Mouse (Mus musculus) gastrocnemius, adult 18-20 months (tissue): Measurements from ENCODE around the gene Slpi. TPM values are rescaled to one million over a fixed set of nuclear protein-coding genes. Genes with fewer than 3 reads are reported as not detected.
A peak's percentile ranks its signal among the peaks of the same experiment; 100 is the strongest.

Experiments
- DNase-seq: peaks from one replicate; pipeline ENCODE4 v3.0.0; 2021; ENCODE audit warnings: low spot score
- long read RNA-seq, 2 experiments: library from polyadenylated mRNA; stranded (forward); transcript quantifications; one replicate each; pipeline ENCODE4 v2.0.0; 2021
- total RNA-seq, 2 experiments: library from RNA; stranded (reverse); gene quantifications; 2 replicates each; pipeline ENCODE4 v1.2.3; 2021

Gene Slpi
- under 1 TPM in 1 of 2 experiments, not detected in 1; 0.73 TPM for total RNA-seq
- long read RNA-seq, experiment 1 = 0 reads
- long read RNA-seq, experiment 2, partial matches to known transcripts = 0 of 2 reads
- long read RNA-seq, experiment 2, other reads (novel, unspliced or antisense) = 0 of 2 reads

DNA sequence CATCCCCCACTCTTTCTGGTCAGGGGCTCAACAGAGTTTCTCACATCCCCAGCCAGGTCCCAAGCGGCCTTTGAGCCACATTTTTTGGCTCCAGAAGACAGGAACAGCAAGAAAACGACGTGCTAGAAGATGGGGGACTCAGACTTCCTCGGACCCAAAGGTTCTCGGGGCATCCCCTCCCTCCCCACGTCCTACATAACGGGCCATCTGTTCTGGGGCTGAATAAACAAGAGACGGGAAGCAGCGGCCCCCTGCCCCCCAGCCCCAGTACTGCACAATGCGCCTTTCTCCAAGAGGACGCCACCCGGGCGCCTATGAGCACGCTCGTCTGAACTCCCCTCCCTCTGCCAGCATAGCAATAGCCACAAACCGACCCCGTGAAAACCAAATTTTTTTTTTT is at the start of gene Slpi:
Gene Slpi, minus strand, starts transcription at position 76 of the 400 bp plus-strand sequence.
- DNase-seq = no peak

DNA sequence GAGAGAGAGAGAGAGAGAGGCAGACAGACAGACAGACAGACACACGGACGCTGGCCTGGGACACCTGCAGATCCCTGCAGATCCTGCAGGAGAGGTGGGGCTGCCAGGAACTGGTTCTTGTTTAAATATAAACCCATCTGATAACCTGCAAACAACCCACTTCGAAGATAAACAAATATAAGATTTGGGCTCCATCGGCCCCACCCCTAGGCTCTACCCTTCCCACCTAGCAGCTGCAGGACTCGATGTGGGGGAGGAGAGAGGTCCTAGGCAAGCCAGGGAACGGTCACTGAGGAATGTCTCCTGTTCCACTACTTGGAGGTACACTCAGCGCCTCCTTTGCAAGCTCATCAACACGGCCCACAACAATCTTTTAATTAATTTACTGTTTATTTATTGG is 49.4 kb upstream of the Slpi start:
- no peak for DNase-seq

DNA sequence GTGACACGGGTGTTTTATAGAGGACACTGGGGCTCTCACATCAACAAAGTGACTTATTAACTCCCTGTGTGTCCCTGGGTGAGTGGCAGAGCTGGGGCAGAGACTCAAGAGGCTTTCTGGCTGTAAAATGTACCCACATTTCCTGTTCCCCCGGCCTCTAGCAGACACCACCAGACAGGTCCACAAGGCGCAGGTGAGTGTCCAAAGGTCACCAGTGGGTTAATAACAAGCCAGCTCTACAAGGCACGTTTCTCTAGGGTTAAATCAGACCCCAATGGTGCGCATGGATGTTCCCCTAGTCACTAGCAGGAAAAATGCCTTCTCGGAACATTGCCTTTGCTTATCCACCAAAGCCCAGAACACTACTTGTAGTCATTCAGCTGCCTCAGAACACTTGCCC is 48.8 kb upstream of the Slpi start:
- no peak for DNase-seq

DNA sequence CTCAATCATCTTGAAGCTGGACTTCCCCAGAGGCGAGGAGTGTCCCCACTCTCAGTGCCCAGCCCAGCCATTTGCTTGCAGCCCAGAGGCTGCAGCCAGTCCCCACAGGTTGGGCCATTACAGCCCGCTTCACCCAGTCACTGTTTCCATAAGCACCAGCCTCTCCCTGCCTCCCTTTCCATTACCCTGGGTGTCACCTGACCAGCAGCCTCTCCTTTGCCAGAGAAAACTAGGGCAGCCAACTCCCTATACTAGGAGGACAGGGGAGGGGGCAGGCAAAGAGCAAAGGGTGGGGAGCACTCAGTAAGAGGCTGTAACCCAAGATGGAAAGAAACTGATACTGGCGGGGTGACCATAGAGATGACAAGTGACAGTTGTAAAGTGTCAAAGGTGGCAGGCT is 48.1 kb upstream of the Slpi start:
- DNase-seq = peak; percentile 85

DNA sequence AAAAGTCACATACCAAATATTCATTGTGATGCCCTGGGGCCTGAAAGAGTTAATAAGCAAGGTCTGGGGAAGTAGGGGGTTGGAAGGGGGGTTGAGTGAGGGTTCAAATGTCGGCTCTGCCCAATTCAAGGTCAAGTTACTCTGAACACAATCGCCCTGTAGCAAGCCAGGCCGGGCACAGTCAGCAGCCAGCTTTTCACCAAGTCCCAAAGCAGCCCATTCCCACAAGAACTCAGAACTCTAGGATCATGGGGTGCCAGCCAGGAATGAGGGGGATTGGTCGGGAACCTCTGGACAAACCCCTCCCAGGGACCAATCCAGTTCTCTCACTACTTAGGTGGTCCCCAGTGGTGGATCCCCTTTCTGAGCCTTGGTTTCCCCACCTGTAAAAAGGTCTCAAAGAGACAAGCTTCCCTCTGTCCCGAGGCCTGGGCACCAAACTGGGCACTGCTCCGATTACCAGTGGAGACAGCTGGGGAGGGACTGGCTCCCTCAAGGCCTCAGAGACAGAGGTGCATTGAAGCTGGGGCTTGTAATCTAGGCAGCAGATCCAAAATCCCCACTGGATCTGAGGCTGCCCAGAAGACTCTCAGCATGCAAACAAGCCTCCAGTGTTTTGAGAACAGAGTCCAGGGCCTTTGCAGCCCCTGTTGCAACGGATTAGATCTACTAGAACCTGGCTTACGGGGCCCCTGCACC is 47.5 kb upstream of the Slpi start:
- no peak for DNase-seq

DNA sequence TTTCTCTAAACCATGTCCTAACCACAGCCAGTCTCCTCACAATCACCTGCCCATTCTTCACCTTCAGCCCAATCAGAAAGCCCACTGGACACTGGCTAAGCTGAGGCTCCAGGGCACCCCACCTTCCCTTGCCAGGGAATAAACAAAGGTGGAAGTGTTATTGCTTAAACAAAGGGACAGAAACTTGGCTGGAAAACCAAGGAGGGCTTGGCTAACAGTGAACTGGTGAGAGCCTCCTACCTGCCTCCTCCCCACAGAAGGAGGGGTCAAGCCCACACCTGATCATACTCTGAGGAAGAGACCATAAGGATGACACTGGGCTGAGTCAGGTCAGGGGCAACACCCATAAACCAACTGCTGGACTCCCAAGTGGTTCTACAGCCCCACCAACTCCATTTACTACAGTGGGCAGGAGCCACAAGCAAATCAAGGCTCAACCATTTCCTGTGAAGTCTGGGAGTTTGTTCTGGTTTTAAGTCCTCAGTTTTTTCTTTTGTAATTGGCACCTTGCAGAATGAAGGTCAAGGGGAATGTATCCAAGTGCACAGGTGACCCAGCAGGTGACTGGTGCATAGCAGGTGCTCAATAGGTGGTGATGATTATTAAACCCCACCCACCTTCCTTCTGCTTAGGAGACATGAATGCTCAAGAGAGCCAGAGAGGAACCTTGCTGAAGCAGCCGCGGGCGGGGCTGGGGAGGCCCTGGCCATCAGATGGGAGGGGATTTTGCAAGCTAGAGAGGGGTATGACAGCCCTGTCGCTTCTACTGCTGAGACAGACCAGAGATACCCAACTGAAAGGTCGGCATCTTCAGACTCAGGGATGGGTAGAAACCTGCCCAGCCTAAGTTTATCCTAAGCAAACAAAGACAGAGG is 46.6 kb upstream of the Slpi start:
- no peak for DNase-seq

DNA sequence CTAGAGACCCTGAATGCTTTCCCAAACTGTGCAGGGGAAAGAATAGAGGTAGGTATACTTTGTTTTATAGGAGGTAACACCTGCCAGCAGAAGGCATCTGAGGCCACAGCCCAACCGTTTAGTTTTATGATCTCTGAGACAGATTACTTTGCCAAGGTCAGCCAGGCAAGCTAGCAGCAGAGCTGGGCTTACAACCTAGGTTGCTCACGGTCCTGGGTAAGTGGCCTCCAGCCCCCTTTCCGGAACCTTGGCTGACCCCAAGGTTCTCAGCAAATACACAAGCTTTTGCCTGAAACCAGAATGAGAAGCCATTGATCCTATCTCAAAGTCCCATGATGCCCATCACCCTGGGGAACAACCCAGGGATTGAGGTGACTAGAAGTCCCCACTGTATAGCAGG is 45.8 kb upstream of the Slpi start:
- DNase-seq = no peak

DNA sequence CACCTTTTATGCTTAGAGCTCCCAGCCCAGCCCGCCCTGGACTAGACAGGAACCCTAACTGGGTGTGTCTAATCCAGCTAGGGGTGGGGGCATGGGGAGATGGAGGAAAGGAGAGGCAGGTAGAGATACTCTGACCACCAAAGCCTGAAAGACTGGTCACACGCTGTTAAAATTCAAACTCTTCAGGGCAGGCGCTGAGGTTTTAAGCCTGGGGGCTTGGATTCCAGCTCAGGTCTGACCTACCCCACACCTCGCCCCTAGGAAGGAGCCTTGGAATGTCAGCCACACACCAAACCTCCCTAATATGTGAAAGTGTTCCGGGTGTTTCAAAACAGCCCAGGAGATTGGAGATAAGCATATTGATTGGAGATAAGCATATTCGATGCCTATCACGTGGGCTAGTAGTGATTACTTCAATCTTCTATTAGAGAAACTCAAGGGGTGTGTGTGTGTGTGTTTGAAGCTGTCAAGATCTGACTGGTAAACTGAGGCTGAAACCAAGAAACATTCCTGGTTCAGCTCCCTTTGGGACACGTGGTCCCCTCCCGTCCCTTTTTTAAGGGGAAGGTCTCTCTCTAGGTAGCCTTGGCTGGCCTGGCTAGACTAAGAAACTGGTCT is 44.5 kb upstream of the Slpi start:
- no peak for DNase-seq

DNA sequence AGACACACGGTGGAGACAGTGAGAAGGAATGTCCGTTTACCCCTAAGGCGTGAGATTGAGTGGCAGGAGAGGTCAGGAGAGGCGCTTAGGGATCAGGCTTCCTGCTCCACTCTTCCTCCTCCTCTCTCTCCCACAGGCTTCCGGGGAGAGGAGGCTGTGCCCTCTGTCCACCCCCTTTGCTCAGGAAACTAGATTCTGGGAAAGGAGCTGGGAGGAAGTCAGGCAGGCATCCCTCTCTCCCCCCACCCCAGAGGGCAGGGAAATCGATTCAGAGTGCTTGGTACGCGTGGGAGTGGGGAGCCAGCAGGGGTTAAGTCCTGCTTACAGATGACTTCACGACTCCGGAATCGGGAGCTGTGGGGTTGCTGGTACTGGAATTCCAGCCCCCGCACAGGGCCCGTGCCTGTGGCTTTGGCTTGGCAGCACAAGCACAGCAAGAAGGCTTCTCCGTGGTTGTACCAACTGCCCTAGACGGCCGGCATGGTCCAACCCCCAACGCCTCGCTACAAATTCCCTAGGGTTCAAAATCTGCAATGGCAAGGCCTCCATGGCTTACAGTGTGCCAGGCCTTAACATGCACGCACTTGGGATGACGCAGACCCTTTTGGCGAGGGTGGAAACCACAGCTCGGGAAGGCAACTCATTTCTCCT is 43.8 kb upstream of the Slpi start:
- DNase-seq = peak; percentile 66

DNA sequence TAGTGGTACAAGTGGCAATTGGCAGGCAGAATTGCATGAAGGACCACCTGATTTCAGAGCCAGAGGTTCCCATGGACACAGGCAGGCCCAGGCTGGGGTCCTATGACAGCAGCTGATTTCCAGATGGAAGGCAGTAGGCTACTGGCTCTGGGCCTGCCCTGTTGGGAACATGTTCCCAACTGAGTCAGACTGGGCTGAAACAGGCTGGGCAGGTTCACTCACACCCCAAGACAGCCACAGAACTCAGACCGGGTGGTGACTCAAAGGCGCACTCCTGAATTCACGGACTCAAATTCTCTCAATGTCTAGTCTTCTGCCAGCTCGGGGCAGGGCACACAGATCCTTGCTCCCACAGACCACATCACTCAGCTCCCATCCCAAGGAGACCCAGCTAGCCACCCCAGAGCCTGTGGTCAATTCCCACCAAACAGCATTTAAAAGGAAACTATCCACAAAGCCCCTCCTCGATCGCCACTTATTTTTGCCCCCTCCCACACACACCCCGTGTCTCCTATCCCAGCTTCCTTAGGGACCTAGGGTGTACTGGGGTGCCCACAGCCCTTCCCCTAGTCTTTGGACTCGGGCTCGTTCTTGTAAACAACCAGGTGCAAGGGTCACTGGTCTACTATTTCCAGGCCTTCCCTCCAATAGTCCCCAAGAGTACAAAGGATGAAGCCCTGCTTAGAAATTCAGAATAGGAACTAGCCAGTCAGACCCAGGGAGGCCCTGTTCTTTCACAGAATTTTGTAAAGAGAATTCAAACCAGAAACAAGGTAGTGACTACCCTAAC is 43.0 kb upstream of the Slpi start:
- no peak for DNase-seq

DNA sequence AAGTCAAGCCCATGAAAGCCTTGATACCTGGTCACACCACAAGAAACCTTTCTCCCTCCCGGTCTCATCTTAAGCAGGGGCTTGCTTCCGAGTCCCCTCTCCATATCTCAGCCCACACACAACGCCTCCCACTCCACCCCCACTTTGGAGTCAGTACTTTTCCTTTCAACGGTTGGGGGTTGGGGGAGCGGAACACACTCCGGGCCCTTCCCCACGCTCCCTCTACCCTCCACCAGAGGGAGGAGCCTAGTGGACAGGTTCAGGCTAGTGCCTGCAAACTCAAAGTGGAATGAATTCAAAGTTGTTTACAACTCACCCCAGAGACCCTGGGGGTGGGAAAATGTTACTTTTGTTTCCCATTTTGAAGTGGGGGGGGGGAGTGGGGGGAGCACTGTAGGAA is 41.8 kb upstream of the Slpi start:
- no peak for DNase-seq

DNA sequence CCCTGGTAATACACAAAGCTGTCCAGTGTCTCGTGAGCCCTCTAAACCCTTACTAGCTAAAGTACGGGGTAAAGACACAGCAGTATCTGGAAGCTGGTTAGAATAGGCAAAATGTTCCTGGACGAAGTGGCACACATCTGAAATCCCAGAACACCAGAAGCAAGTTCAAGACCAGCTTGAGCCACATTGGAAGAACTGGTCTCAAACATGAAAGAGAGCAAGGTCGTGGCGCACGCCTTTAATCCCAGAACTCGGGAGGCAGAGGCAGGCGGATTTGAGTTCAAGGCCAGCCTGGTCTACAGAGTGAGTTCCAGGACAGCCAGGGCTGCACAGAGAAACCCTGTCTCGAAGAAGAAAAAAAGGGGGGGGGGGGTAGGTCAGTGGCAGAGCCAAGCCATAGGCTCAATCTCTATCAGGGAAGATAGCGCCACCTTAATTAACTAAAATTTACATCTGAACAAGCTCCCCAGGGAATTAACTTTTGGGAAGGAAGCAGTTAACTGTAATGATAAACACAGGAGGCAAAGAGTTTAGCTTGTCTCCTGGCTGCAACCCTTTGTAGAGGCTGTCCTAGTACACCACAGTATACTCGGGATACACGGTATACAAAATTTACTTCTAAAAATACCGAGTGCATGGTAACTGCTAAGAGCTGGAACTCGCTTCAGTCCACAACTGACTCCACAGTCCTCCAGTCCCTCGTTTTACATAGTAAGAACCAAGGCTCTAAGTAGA is 41.2 kb upstream of the Slpi start:
- DNase-seq = no peak

DNA sequence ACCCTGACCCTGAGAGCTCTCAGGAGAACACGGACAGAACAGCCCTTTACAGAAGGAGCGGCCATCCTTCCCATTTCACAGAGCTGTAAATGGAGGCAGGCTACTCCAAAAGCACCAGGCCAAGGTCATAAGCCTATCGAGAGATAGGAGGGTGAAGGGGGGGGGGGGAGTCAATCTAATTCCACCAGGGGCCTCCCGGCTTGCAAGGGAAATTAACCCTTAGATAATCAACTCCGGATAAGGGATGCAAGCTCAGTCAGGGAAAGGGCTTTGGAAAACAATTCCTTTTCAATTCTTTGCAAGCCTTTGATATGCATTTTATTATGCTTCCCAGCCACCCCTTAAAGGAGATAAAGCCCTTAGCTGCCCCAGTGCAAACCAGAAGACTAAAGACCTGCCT is 39.6 kb upstream of the Slpi start:
- no peak for DNase-seq

DNA sequence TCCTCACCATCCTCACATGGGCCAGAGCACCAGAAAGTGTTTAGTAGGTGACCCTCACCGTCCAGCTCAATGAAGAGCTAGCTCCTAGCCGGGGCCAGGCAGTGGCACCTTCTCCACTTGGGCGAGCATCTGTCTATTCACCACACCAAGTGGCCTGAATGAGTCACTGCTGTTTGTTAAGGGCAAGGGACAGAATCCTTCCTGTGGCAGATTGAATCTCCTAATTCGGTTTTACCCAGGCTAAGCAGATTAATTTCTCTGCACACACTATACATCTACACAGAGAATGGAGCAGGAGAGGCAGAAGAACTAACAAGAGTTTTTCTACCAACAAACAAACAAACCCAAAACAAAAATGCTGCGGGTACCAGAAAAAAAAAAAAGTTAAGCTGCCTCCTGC is 38.1 kb upstream of the Slpi start:
- DNase-seq = no peak

DNA sequence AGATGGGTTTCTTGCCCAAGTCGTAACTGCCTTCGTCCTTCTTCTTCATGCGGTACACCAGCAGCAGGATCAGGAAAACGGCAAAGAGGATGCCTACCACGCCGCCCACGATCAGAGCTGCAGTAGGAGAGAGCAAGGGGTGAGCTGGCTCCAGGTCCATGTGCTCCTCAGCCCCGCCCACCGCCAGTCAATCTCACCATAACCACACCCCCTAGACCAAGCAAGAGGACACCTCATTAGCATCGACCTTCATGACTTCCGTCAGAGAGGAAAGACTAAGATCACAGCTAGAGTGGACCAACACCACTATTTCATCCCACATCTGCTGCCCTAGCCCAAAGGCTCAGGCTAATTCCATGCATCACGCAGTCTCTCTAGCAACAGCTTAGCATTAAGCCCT is 37.2 kb upstream of the Slpi start:
- DNase-seq = no peak

DNA sequence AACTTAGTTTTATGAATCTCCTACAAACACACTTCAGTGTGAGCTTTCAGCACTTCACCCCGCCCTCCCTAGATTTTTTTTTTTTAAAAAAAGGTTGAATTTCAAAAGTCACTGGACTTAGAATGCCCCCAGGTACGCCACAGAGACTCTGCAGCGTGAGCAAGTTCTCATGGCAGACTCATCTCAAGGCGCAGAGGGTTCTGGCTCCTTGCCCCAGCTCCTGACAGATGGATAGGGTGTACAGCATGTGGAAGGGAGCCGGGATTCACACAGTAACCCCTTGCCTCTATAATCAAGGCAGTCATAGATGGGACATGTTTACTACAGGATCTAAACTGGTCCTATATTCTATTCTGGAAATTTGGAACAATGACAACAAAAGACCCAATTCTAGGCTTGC is 36.5 kb upstream of the Slpi start:
- DNase-seq = peak; percentile 56

DNA sequence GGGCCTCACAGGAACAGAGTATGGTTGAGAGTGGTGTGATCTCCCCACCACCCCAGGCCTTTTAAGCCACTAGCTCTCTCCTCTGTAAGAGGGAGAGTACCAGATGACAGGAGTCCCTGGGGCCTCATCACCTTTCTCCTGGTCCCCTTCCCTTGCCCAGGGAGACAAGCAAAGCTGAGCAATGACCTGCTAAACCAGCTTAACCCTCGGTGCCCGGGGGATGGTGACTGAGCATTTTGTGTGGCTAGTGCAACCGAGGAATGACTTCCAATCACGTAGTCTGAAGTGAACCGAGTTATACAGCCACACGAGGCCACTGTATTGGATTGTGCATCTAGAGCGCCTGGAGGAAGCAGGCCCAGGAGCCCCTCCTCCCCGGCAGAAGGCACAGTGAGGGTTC is 35.5 kb upstream of the Slpi start:
- DNase-seq = no peak

DNA sequence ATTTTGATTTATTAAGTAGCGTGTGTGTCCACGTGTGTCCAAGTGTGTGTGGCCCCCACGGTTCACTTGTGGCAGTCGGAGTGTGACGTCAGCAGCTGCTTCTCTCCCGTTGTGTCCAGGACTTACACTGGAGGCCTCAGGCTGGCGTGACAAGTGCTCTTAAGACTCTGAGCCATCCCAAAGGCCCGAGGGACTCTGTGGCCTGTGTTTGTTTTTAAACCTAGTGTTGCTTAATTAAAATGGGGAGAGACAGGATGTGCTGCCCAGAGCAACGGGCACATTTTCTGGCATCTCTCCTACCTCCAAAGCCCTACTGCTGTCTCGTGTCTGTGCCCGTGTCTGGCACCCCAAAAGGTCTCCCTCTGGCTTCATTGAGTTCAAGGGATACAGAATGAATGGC is 34.6 kb upstream of the Slpi start:
- peak; percentile 47 for DNase-seq

DNA sequence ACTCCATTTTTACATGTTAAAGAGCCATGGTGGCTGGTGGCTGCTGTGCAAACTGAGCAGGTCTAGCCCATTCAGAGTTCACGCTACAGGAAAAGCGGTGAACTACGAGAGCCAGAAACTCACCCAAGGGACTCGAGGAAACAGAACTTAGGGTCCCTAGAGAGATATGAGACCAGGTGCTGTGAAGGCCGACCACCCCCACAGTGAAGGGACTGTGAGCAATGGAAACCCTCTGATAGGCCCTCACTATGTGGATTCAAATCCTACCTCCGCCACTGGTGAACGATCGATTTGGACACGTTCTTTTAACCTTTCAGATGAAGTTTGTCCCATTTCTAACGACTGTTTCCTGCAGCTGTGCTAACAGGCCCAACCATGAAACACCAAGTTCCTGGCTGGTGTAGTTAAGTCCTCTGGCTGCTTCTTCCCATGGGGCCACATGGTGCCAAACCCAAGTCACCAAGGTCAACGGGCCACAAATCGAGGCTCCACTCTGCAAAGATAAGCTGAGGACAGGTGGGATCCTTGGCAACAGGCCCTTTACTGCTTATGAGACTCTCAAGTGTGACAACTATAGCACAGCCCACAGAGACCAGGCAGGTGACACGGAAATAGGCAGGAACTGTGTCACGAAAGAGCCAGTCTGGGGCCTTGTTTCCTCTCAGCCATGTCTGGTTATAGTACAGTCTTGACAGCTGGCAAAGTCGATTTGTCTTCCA is 33.9 kb upstream of the Slpi start:
- no peak for DNase-seq

DNA sequence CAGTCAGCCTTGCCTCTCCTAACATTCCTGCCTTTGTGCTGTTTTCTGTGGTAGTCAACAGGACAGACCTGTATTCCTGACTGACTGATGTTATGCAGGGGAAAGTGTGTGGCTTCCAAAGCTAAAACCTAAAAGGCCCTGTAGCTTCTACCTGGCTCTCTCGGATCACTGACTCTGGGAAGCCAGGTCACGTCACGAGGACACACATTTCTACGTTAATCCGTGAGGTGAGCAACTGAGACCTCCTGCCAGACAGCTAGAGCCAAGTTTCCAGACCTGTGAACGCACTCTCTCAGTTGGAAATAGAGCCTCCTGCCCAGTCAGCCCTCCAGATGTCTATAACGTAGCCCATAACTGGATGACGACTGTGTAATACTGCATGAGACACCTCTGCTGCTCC is 33.1 kb upstream of the Slpi start:
- DNase-seq = no peak
